Mouse (Mus musculus): ENCODE measurements around the gene Ros1.

The Ros1 gene

DNA sequence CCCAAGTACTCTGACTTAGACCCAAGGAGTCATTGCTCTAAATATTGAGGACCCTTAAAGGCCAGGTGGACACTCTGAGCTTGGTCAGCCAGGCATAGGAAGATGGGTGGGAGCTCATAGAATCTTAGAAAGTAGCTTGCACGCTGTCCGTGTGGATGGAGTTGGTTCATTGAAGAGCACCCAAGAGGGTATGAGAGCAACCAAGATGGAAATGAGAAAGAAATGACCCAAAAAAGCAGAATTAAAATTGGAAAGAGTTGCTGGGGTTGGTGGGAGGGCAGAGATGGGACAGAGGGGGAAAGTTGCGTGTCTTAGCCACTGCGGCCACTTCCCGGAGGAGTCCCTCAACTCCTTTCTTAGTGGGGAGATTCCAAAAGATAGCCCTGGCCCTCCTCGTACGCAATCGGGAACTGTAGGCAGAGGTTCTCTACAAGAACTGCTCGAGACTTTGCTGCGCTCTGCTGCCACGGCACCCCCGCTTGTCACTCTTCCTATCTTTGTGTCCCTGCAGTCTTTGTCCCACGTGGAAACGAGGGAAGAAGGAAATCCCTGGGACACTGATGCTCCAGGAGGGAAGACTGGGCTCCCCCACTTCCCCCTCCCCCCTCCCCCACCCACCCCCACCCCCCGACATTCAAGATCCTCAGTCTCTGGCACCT lies 173.2 kb downstream of the Ros1 start:
- DNase-seq, result no peak

- no peak for DNase-seq
Measured at GRCm38 (mm10) chr10:52021231-52021630, 173.8 kb downstream of the Ros1 start.

DNA sequence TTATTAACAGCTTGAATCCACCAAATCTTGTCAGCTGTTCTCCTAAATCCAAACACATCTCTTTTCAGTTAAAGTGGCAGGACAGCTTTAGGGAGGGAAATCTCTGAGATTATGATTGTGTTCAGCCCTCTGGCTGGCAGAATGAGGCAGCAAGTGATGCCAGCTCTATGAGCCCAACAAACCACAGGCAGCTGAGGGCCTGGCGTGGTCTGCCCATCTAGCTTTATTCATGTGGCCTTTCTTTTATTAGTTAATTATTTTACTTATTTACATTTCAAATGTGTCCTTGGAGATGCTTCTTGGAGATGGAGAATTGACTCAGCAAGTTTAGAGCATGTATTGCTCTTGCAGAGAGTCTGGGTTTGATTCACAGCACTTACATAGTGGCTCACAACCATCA lies 176.6 kb downstream of the Ros1 start:
- DNase-seq, result no peak

All from kidney, adult 9 months (tissue).